ENCODE assay signal across 9 mouse cellular contexts in the genomic region with DNA sequence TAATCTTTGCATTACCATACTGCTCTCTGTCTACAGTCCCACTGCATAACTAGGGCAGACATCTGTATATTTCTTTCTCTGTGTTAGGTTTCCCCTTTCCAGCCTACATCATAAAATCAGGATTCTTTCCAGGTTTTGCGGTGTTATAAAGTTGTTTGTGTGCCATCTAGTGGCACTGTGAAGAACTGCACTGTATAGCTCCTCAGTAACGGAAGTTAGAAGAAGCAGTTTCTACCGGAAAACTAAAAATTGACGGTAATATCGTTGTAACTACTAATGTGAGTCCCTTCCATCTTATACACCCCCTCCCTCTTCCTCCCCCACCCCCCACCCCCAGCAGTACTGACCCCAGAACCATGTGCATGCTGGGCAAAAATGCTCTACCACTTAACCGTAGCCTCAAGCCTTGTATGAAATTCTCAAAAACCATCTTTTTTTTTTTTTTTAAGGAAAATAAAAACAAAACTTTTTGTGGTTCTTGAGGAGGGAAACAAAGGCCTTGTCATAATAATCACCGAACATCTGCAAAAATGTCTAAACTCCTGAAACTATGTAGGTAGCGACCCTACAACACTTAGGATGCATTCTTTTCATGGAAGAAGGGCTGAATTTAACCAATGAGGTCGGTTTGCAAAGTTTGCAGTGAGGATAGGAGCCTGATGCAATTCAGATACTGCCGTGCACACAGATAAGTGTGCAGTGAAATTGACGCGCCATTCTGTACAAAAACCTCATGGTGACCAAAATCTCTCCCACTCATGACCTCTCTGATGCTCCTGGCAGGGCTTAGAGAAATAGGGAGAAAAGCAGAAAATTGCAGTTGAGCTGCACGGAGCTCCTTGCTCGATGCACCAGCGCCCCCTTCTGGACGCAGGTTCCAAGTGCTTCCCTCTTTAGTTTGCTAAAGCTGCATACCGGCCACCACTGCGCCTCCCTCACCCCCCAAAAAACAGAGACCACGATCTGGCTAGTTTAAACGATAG. TPM values are rescaled to one million over a fixed set of nuclear protein-coding genes. Genes with fewer than 3 reads are reported as not detected.
DNase-seq lines count a peak whose midpoint lies in the region; ATAC-seq and TF ChIP-seq lines count a peak whose summit lies in the region.
"Had no signal": no experiment of that assay in that cellular context is flagged by ENCODE, and none has a peak within 500 bp of the region (broad histone marks: within the 10 kb centered on the region; RNA-seq: fewer than 3 reads in every experiment).

No protein-coding gene starts in this region.

- H3K79me2 ChIP-seq in CH12.LX (replicated peaks; ENCODE audit: control insufficient read depth, extremely low read depth, insufficient read depth, poor library complexity, severe bottlenecking), result no peaks in the 10 kb centered on the region

- H3K9me3 ChIP-seq in CH12.LX (replicated peaks; ENCODE audit: low read length), result no peaks in the 10 kb centered on the region
- H3K9me3 ChIP-seq in forebrain, embryonic 11.5 days (ENCODE audit: control insufficient read depth, low read length), result no peaks in the 10 kb centered on the region
- no peaks in the 10 kb centered on the region for H3K9me3 ChIP-seq in heart, embryonic 16.5 days (replicated peaks; ENCODE audit: control insufficient read depth, low read length)
- no peaks in the 10 kb centered on the region for H3K9me3 ChIP-seq in neural tube, embryonic 14.5 days (ENCODE audit: control insufficient read depth, low read length)

- TF ChIP-seq POLR2A in CH12.LX (IDR thresholded peaks at IDR 0.05; ENCODE audit: low read depth, low read length), result no peak
- TF ChIP-seq POLR2A in testis, adult 2 months (IDR thresholded peaks at IDR 0.05; ENCODE audit: control insufficient read depth, low read depth, low read length), result no peak

- peak overlapping the region; percentile 90 for H3K4me2 ChIP-seq in CH12.LX (ENCODE audit: insufficient read depth, low read depth, poor library complexity, severe bottlenecking)
- peak overlapping the region; percentile 59 for H3K4me2 ChIP-seq in forebrain, embryonic 11.5 days (ENCODE audit: low read depth, low read length, severe bottlenecking)
- H3K4me2 ChIP-seq in heart, embryonic 16.5 days (ENCODE audit: low read depth, low read length), result peak overlapping the region; percentile 84
- peak overlapping the region; percentile 47 for H3K4me2 ChIP-seq in neural tube, embryonic 14.5 days (ENCODE audit: low read depth, low read length)

- TF ChIP-seq CTCF in CH12.LX (conservative IDR thresholded peaks at IDR 0.05 in 1 of 2, IDR thresholded peaks at IDR 0.05 in 1 of 2; ENCODE audit: low read depth in 2 of 2, low read length in 2 of 2), result peak; percentile 87 to 95
- TF ChIP-seq CTCF in testis, adult 2 months (IDR thresholded peaks at IDR 0.05; ENCODE audit: control insufficient read depth, insufficient read depth, insufficient replicate concordance, low read depth, low read length), result peak; percentile 95

- H3K4me3 ChIP-seq in CH12.LX (replicated peaks in 1 of 3; ENCODE audit: low read depth in 2 of 3, low read length in 2 of 3, poor library complexity in 1 of 3), result peak overlapping the region; percentile 36 to 49 (median 45)
- peak overlapping the region; percentile 23 for H3K4me3 ChIP-seq in forebrain, embryonic 11.5 days (ENCODE audit: low read depth, low read length)
- peak overlapping the region; percentile 52 for H3K4me3 ChIP-seq in heart, embryonic 16.5 days (ENCODE audit: low read length)
- peak overlapping the region; percentile 1; the same call in 1 of the 2 replicates for H3K4me3 ChIP-seq in neural tube, embryonic 14.5 days (ENCODE audit: low read depth, low read length)
- H3K4me3 ChIP-seq in testis, adult 2 months (ENCODE audit: control insufficient read depth, low read depth, low read length), result peak overlapping the region; percentile 17; the same call in 1 of the 2 replicates

- no peaks in the 10 kb centered on the region for H3K27me3 ChIP-seq in CH12.LX (replicated peaks)
- H3K27me3 ChIP-seq in forebrain, embryonic 11.5 days (ENCODE audit: control insufficient read depth, insufficient read depth, low read length), result no peaks in the 10 kb centered on the region
- H3K27me3 ChIP-seq in heart, embryonic 16.5 days (ENCODE audit: control insufficient read depth, insufficient read depth, low read length), result no peaks in the 10 kb centered on the region
- no peaks in the 10 kb centered on the region for H3K27me3 ChIP-seq in neural tube, embryonic 14.5 days (ENCODE audit: control insufficient read depth, insufficient read depth, low read length)
- H3K27me3 ChIP-seq in testis, adult 2 months (ENCODE audit: control insufficient read depth, insufficient read depth, low read length), result no peaks in the 10 kb centered on the region

- dilution Hi-C loops in CH12.LX (cut with MboI; ENCODE audit: extremely low pct_ligation_motif_present, extremely low pct_unique_long_range_greater_than_20kb, low sequenced_read_pairs), result no loop called here

- 4% methylated on average over 20 of the region's 20 CpGs for WGBS in forebrain, embryonic 11.5 days
- WGBS in heart, embryonic 16.5 days, result 3% methylated on average over 20 of the region's 20 CpGs
- 4% methylated on average over 20 of the region's 20 CpGs for WGBS in neural tube, embryonic 14.5 days

- TF ChIP-seq RAD21 in CH12.LX (IDR thresholded peaks at IDR 0.05; ENCODE audit: low read depth, low read length), result peak; percentile 93

- peak; percentile 86 for DNase-seq in CH12.LX (ENCODE audit: extremely low read depth)
- peak; percentile 90 for DNase-seq in c-Kit-positive CD71-negative TER-119-negative erythroid progenitor cells, embryonic 14.5 days (ENCODE audit: low read depth)
- DNase-seq in forebrain, embryonic 11.5 days (ENCODE audit: low spot score), result peak; percentile 93
- DNase-seq in kidney, postnatal 36 days, result peak; percentile 88 to 97
- DNase-seq in lung, adult 18-20 months, result peak; percentile 83

- peaks cover 0 to 3% of the 10 kb centered on the region in 2 experiments; a peak in 1 of 4 replicates for H3K4me1 ChIP-seq in CH12.LX (ENCODE audit: control insufficient read depth in 1 of 2, insufficient read depth in 2 of 2)
- no peaks in the 10 kb centered on the region for H3K4me1 ChIP-seq in forebrain, embryonic 11.5 days (replicated peaks; ENCODE audit: control insufficient read depth, insufficient read depth, low read length)
- H3K4me1 ChIP-seq in heart, embryonic 16.5 days (ENCODE audit: control insufficient read depth, insufficient read depth, low read length), result peaks cover 3% of the 10 kb centered on the region; the same call in 1 of the 2 replicates
- H3K4me1 ChIP-seq in neural tube, embryonic 14.5 days (ENCODE audit: control insufficient read depth, insufficient read depth, low read length), result no peaks in the 10 kb centered on the region
- peaks cover 2% of the 10 kb centered on the region for H3K4me1 ChIP-seq in testis, adult 2 months (ENCODE audit: control insufficient read depth, insufficient read depth, low read length)

- H3K27ac ChIP-seq in CH12.LX (ENCODE audit: insufficient read depth, low read depth), result no peak overlapping the region
- H3K27ac ChIP-seq in forebrain, embryonic 11.5 days (ENCODE audit: low read depth, low read length), result no peak overlapping the region
- 0 out of 2 replicates have a peak overlapping the region, but pooled peaks have one; percentile 28 for H3K27ac ChIP-seq in heart, embryonic 16.5 days (ENCODE audit: low read length)
- no peak overlapping the region for H3K27ac ChIP-seq in neural tube, embryonic 14.5 days (ENCODE audit: low read depth, low read length)
- no peak overlapping the region for H3K27ac ChIP-seq in testis, adult 2 months (ENCODE audit: control insufficient read depth, insufficient read depth, low read depth, low read length)

- peaks cover 11 to 42% of the 10 kb centered on the region in 2 experiments for H3K36me3 ChIP-seq in CH12.LX (replicated peaks in 1 of 2; ENCODE audit: control insufficient read depth in 1 of 2, insufficient read depth in 1 of 2, low read length in 1 of 2)
- no peaks in the 10 kb centered on the region for H3K36me3 ChIP-seq in forebrain, embryonic 11.5 days (ENCODE audit: control insufficient read depth, insufficient read depth, low read length)
- H3K36me3 ChIP-seq in heart, embryonic 16.5 days (ENCODE audit: control insufficient read depth, insufficient read depth), result no peaks in the 10 kb centered on the region
- peaks cover 5% of the 10 kb centered on the region; the same call in 1 of the 2 replicates for H3K36me3 ChIP-seq in neural tube, embryonic 14.5 days (ENCODE audit: control insufficient read depth, insufficient read depth, low read length)
- no peaks in the 10 kb centered on the region for H3K36me3 ChIP-seq in testis, adult 2 months (ENCODE audit: control insufficient read depth, insufficient read depth, low read length)

- TF ChIP-seq EP300 in CH12.LX (IDR thresholded peaks at IDR 0.05; ENCODE audit: low read length), result no peak

- in situ Hi-C loops in CH12.LX (cut with MboI; ENCODE audit: low pct_ligation_motif_present, low pct_unique_long_range_greater_than_20kb, low sequenced_read_pairs), result loop anchor here (5.0 to 25.0 kb wide), 5 partner anchors 210 to 568 kb away; a partner anchor contains a TSS

- peak overlapping the region; percentile 54; the same call in 1 of the 2 replicates for H3K9ac ChIP-seq in CH12.LX (ENCODE audit: insufficient read depth, low read depth)
- H3K9ac ChIP-seq in forebrain, embryonic 11.5 days (ENCODE audit: low read length), result peak overlapping the region; percentile 37; the same call in 1 of the 2 replicates
- H3K9ac ChIP-seq in heart, embryonic 16.5 days (ENCODE audit: low read length), result peak overlapping the region; percentile 56; the same call in 1 of the 2 replicates
- H3K9ac ChIP-seq in neural tube, embryonic 14.5 days (replicated peaks; ENCODE audit: low read depth, low read length), result no peak overlapping the region

- ATAC-seq in forebrain, embryonic 11.5 days (replicated peaks; ENCODE audit: low FRiP score), result peak; percentile 64
- ATAC-seq in heart, embryonic 16.5 days (replicated peaks; ENCODE audit: extremely low read depth, insufficient read depth, low FRiP score), result no peak; the same call in 1 of the 2 replicates
- ATAC-seq in neural tube, embryonic 14.5 days (ENCODE audit: low read depth), result peak; percentile 60

RNA-seq across cellular contexts. Expression of a gene that starts 12.0 kb away (rescaled TPM):
- total RNA-seq in CH12.LX (2012; rRNA removed) (27.7 and 31.3 TPM in 2 replicates), CH12.LX (2014; rRNA removed) (27.9 and 33.0 TPM in 2 replicates)
- polyA plus RNA-seq in CH12.LX (2012; ENCODE audit: insufficient read length, low read depth), result 38.3 and 40.6 TPM in 2 replicates
- polyA plus RNA-seq in forebrain, embryonic 11.5 days (2014; fragmentation: Nextera tagmentation; extraction: Ambion mirVana), result 55.7 and 59.5 TPM in 2 replicates
- 53.1 and 88.0 TPM in 2 replicates for polyA plus RNA-seq in heart, embryonic 16.5 days (2015; fragmentation: Nextera tagmentation; extraction: Ambion mirVana)
- polyA plus RNA-seq in neural tube, embryonic 14.5 days (2014; fragmentation: Nextera tagmentation; extraction: Ambion mirVana), result 82.4 and 90.5 TPM in 2 replicates
- polyA plus RNA-seq in testis, adult 2 months (2012; rRNA removed), result 4.9 TPM in 2 replicates

RNA-seq across cellular contexts. Expression of a gene that starts 12.1 kb away (rescaled TPM):
- total RNA-seq in CH12.LX (2012; rRNA removed) (4.7 and 6.7 TPM in 2 replicates), CH12.LX (2014; rRNA removed) (7.4 and 8.6 TPM in 2 replicates)
- polyA plus RNA-seq in CH12.LX (2012; ENCODE audit: insufficient read length, low read depth), result 14.7 and 15.9 TPM in 2 replicates
- 0.23 and 0.61 TPM in 2 replicates for polyA plus RNA-seq in forebrain, embryonic 11.5 days (2014; fragmentation: Nextera tagmentation; extraction: Ambion mirVana)
- 1.6 and 4.1 TPM in 2 replicates for polyA plus RNA-seq in heart, embryonic 16.5 days (2015; fragmentation: Nextera tagmentation; extraction: Ambion mirVana)
- polyA plus RNA-seq in neural tube, embryonic 14.5 days (2014; fragmentation: Nextera tagmentation; extraction: Ambion mirVana), result 0.59 and 0.95 TPM in 2 replicates
- 0.88 and 1.3 TPM in 2 replicates for polyA plus RNA-seq in testis, adult 2 months (2012; rRNA removed)

RNA-seq across cellular contexts. Expression of a gene that starts 20.7 kb away (rescaled TPM):
- not detected in 2 replicates for total RNA-seq in CH12.LX (2012; rRNA removed)
- not detected in 2 replicates for total RNA-seq in CH12.LX (2014; rRNA removed)
- not detected in 2 replicates for polyA plus RNA-seq in CH12.LX (2012; ENCODE audit: insufficient read length, low read depth)
- polyA plus RNA-seq in forebrain, embryonic 11.5 days (2014; fragmentation: Nextera tagmentation; extraction: Ambion mirVana), result 0.79 and 0.99 TPM in 2 replicates
- polyA plus RNA-seq in heart, embryonic 16.5 days (2015; fragmentation: Nextera tagmentation; extraction: Ambion mirVana), result not detected in 2 replicates
- 2.4 and 4.6 TPM in 2 replicates for polyA plus RNA-seq in neural tube, embryonic 14.5 days (2014; fragmentation: Nextera tagmentation; extraction: Ambion mirVana)
- not detected in 2 replicates for polyA plus RNA-seq in testis, adult 2 months (2012; rRNA removed)
- polyA plus RNA-seq: large intestine, adult 2 months had no signal

RNA-seq across cellular contexts. Expression of a gene that starts 30.0 kb away (rescaled TPM):
- total RNA-seq in CH12.LX (2012; rRNA removed) (8.0 and 11.2 TPM in 2 replicates), CH12.LX (2014; rRNA removed) (8.5 and 9.8 TPM in 2 replicates)
- 5.1 and 5.7 TPM in 2 replicates for polyA plus RNA-seq in CH12.LX (2012; ENCODE audit: insufficient read length, low read depth)
- polyA plus RNA-seq in forebrain, embryonic 11.5 days (2014; fragmentation: Nextera tagmentation; extraction: Ambion mirVana), result 6.7 and 7.2 TPM in 2 replicates
- 4.0 and 4.7 TPM in 2 replicates for polyA plus RNA-seq in heart, embryonic 16.5 days (2015; fragmentation: Nextera tagmentation; extraction: Ambion mirVana)
- polyA plus RNA-seq in neural tube, embryonic 14.5 days (2014; fragmentation: Nextera tagmentation; extraction: Ambion mirVana), result 1.6 and 2.2 TPM in 2 replicates
- polyA plus RNA-seq in testis, adult 2 months (2012; rRNA removed), result 248 and 302 TPM in 2 replicates

RNA-seq across cellular contexts. Expression of a gene that starts 55.5 kb away (rescaled TPM):
- 1.6 and 1.7 TPM in 2 replicates for total RNA-seq in CH12.LX (2012; rRNA removed)
- 1.4 and 2.4 TPM in 2 replicates for total RNA-seq in CH12.LX (2014; rRNA removed)
- polyA plus RNA-seq in CH12.LX (2012; ENCODE audit: insufficient read length, low read depth), result 4.6 and 5.5 TPM in 2 replicates
- not detected in 2 replicates for polyA plus RNA-seq in forebrain, embryonic 11.5 days (2014; fragmentation: Nextera tagmentation; extraction: Ambion mirVana)
- 0.26 and 0.41 TPM in 2 replicates for polyA plus RNA-seq in heart, embryonic 16.5 days (2015; fragmentation: Nextera tagmentation; extraction: Ambion mirVana)
- not detected in 2 replicates for polyA plus RNA-seq in neural tube, embryonic 14.5 days (2014; fragmentation: Nextera tagmentation; extraction: Ambion mirVana)
- 0.19 and 0.46 TPM in 2 replicates for polyA plus RNA-seq in testis, adult 2 months (2012; rRNA removed)

Comparison
In these comparisons a context has a peak if more than half of its experiments do, and no peak if none do; other contexts are left out.
1. H3K4me3 ChIP-seq: peak in every context shown above with its lines; median percentile 52 in heart, embryonic 16.5 days; 45 in CH12.LX; 23 in forebrain, embryonic 11.5 days; 17 in testis, adult 2 months; 1 in neural tube, embryonic 14.5 days.